Mouse (Mus musculus): ENCODE data around the gene Fbln2. TPM values are rescaled to one million over a fixed set of nuclear protein-coding genes. Genes with fewer than 3 reads are reported as not detected.

The Fbln2 gene
- polyA plus RNA-seq, 1 experiment: 12.6 TPM

- Histone ChIP-seq H3K27me3 (replicated peaks; ENCODE audit: control insufficient read depth, insufficient read depth, low read length) (no peaks in the 10 kb centered on the region), H3K27ac (ENCODE audit: insufficient read depth, low read depth, low read length) (no peak overlapping the region), H3K4me3 (ENCODE audit: insufficient read depth, low read depth, low read length) (no peak overlapping the region), H3K4me1 (ENCODE audit: control insufficient read depth, insufficient read depth, low read length) (no peaks in the 10 kb centered on the region), H3K36me3 (ENCODE audit: control insufficient read depth, insufficient read depth, low read length) (no peaks in the 10 kb centered on the region)
- 7% methylated on average over 35 of the region's 35 CpGs for WGBS
- no peak for TF ChIP-seq POLR2A (IDR thresholded peaks at IDR 0.05; ENCODE audit: low read depth, low read length)
- no peak for TF ChIP-seq CTCF (conservative IDR thresholded peaks at IDR 0.05; ENCODE audit: insufficient read depth, insufficient read length, low read depth, low read length)
- DNase-seq: no peak
Measured at GRCm38 (mm10) chr6:91284521-91285449, 72.5 kb downstream of the Fbln2 start.

GRCm38 (mm10) chr6:91285450-91285790 is 73.2 kb downstream of the Fbln2 start:
- no peak overlapping the region for H3K4me3 ChIP-seq (ENCODE audit: insufficient read depth, low read depth, low read length)
- no peaks in the 10 kb centered on the region for H3K4me1 ChIP-seq (ENCODE audit: control insufficient read depth, insufficient read depth, low read length)
- TF ChIP-seq CTCF (conservative IDR thresholded peaks at IDR 0.05; ENCODE audit: insufficient read depth, insufficient read length, low read depth, low read length): peak; percentile 91
- TF ChIP-seq POLR2A (IDR thresholded peaks at IDR 0.05; ENCODE audit: low read depth, low read length): no peak
- no peaks in the 10 kb centered on the region for H3K27me3 ChIP-seq (replicated peaks; ENCODE audit: control insufficient read depth, insufficient read depth, low read length)
- DNase-seq: peak; percentile 82
- H3K36me3 ChIP-seq (ENCODE audit: control insufficient read depth, insufficient read depth, low read length): no peaks in the 10 kb centered on the region
- no peak overlapping the region for H3K27ac ChIP-seq (ENCODE audit: insufficient read depth, low read depth, low read length)
- under 1% methylated on average over 28 of the region's 28 CpGs for WGBS

- TF ChIP-seq CTCF (conservative IDR thresholded peaks at IDR 0.05; ENCODE audit: insufficient read depth, insufficient read length, low read depth, low read length) (no peak), POLR2A (IDR thresholded peaks at IDR 0.05; ENCODE audit: low read depth, low read length) (no peak)
- 31% methylated on average over 30 of the region's 30 CpGs for WGBS
- H3K36me3 ChIP-seq (ENCODE audit: control insufficient read depth, insufficient read depth, low read length): no peaks in the 10 kb centered on the region
- H3K27me3 ChIP-seq (replicated peaks; ENCODE audit: control insufficient read depth, insufficient read depth, low read length): no peaks in the 10 kb centered on the region
- H3K4me1 ChIP-seq (ENCODE audit: control insufficient read depth, insufficient read depth, low read length): no peaks in the 10 kb centered on the region
- no peak for DNase-seq
- no peak overlapping the region for H3K4me3 ChIP-seq (ENCODE audit: insufficient read depth, low read depth, low read length)
- no peak overlapping the region for H3K27ac ChIP-seq (ENCODE audit: insufficient read depth, low read depth, low read length)
Measured at GRCm38 (mm10) chr6:91285814-91286545, 73.7 kb downstream of the Fbln2 start.

- no peaks in the 10 kb centered on the region for H3K4me1 ChIP-seq (ENCODE audit: control insufficient read depth, insufficient read depth, low read length)
- no peaks in the 10 kb centered on the region for H3K36me3 ChIP-seq (ENCODE audit: control insufficient read depth, insufficient read depth, low read length)
- peak; percentile 70 for DNase-seq
- H3K4me3 ChIP-seq (ENCODE audit: insufficient read depth, low read depth, low read length): no peak overlapping the region
- 4% methylated on average over 15 of the region's 15 CpGs for WGBS
- TF ChIP-seq POLR2A (IDR thresholded peaks at IDR 0.05; ENCODE audit: low read depth, low read length) (no peak), CTCF (conservative IDR thresholded peaks at IDR 0.05; ENCODE audit: insufficient read depth, insufficient read length, low read depth, low read length) (peak; percentile 97)
- no peaks in the 10 kb centered on the region for H3K27me3 ChIP-seq (replicated peaks; ENCODE audit: control insufficient read depth, insufficient read depth, low read length)
- no peak overlapping the region for H3K27ac ChIP-seq (ENCODE audit: insufficient read depth, low read depth, low read length)
Measured at GRCm38 (mm10) chr6:91286624-91287023, 74.4 kb downstream of the Fbln2 start.

GRCm38 (mm10) chr6:91287148-91287547 is 74.9 kb downstream of the Fbln2 start:
- H3K4me3 ChIP-seq (ENCODE audit: insufficient read depth, low read depth, low read length): no peak overlapping the region
- WGBS: 50% methylated on average over 4 of the region's 4 CpGs
- H3K4me1 ChIP-seq (ENCODE audit: control insufficient read depth, insufficient read depth, low read length): no peaks in the 10 kb centered on the region
- no peaks in the 10 kb centered on the region for H3K36me3 ChIP-seq (ENCODE audit: control insufficient read depth, insufficient read depth, low read length)
- no peaks in the 10 kb centered on the region for H3K27me3 ChIP-seq (replicated peaks; ENCODE audit: control insufficient read depth, insufficient read depth, low read length)
- H3K27ac ChIP-seq (ENCODE audit: insufficient read depth, low read depth, low read length): no peak overlapping the region
- no peak for DNase-seq
- TF ChIP-seq CTCF (conservative IDR thresholded peaks at IDR 0.05; ENCODE audit: insufficient read depth, insufficient read length, low read depth, low read length) (no peak), POLR2A (IDR thresholded peaks at IDR 0.05; ENCODE audit: low read depth, low read length) (no peak)

GRCm38 (mm10) chr6:91287636-91288035 is 75.4 kb downstream of the Fbln2 start:
- Histone ChIP-seq H3K27ac (ENCODE audit: insufficient read depth, low read depth, low read length) (no peak overlapping the region), H3K36me3 (ENCODE audit: control insufficient read depth, insufficient read depth, low read length) (no peaks in the 10 kb centered on the region), H3K27me3 (replicated peaks; ENCODE audit: control insufficient read depth, insufficient read depth, low read length) (no peaks in the 10 kb centered on the region), H3K4me3 (ENCODE audit: insufficient read depth, low read depth, low read length) (no peak overlapping the region), H3K4me1 (ENCODE audit: control insufficient read depth, insufficient read depth, low read length) (no peaks in the 10 kb centered on the region)
- WGBS: 81% methylated on average over 6 of the region's 6 CpGs
- TF ChIP-seq POLR2A (IDR thresholded peaks at IDR 0.05; ENCODE audit: low read depth, low read length): no peak
- TF ChIP-seq CTCF (conservative IDR thresholded peaks at IDR 0.05; ENCODE audit: insufficient read depth, insufficient read length, low read depth, low read length): no peak
- no peak for DNase-seq

GRCm38 (mm10) chr6:91288251-91288785 is 76.1 kb downstream of the Fbln2 start:
- H3K27ac ChIP-seq (ENCODE audit: insufficient read depth, low read depth, low read length): no peak overlapping the region
- 71% methylated on average over 3 of the region's 3 CpGs for WGBS
- no peaks in the 10 kb centered on the region for H3K27me3 ChIP-seq (replicated peaks; ENCODE audit: control insufficient read depth, insufficient read depth, low read length)
- no peak for TF ChIP-seq CTCF (conservative IDR thresholded peaks at IDR 0.05; ENCODE audit: insufficient read depth, insufficient read length, low read depth, low read length)
- TF ChIP-seq POLR2A (IDR thresholded peaks at IDR 0.05; ENCODE audit: low read depth, low read length): no peak
- DNase-seq: no peak
- no peaks in the 10 kb centered on the region for H3K36me3 ChIP-seq (ENCODE audit: control insufficient read depth, insufficient read depth, low read length)
- no peak overlapping the region for H3K4me3 ChIP-seq (ENCODE audit: insufficient read depth, low read depth, low read length)
- H3K4me1 ChIP-seq (ENCODE audit: control insufficient read depth, insufficient read depth, low read length): no peaks in the 10 kb centered on the region
